Mouse (Mus musculus) spleen, adult 2 months (tissue): ENCODE measurements around the gene Zscan26. TPM values are rescaled to one million over a fixed set of nuclear protein-coding genes. Genes with fewer than 3 reads are reported as not detected.

Experiments
- DNase-seq, 2 experiments: peaks; one replicate each; pipeline versions ENCODE4 v3.0.0 to v3.0.0-alpha.2; 2012 to 2021; ENCODE audit warnings: low spot score in 2 of 2, low read depth in 1 of 2
- H3K27ac ChIP-seq: fragments of 200-500 bp; 2 replicates; pipeline ENCODE4 v1.5.1; 2012; ENCODE audit warnings: low read length, inconsistent platforms; ENCODE audit not compliant: insufficient read depth
- H3K27me3 ChIP-seq: fragments of 200-500 bp; 2 replicates; pipeline ENCODE4 v1.6.1; 2012; ENCODE audit warnings: mild to moderate bottlenecking, moderate library complexity, low read length, inconsistent platforms; ENCODE audit not compliant: control insufficient read depth, insufficient read depth
- H3K36me3 ChIP-seq: fragments of 200-500 bp; 2 replicates; pipeline ENCODE4 v1.6.1; 2012; ENCODE audit warnings: mild to moderate bottlenecking, low read length, inconsistent platforms; ENCODE audit not compliant: control insufficient read depth, insufficient read depth
- H3K4me1 ChIP-seq: fragments of 200-500 bp; 2 replicates; pipeline ENCODE4 v1.6.1; 2011; ENCODE audit warnings: inconsistent platforms; ENCODE audit not compliant: control insufficient read depth, insufficient read depth, insufficient read length
- H3K4me3 ChIP-seq: fragments of 200-500 bp; 2 replicates; pipeline ENCODE4 v1.5.1; 2011; ENCODE audit warnings: mild to moderate bottlenecking, inconsistent platforms; ENCODE audit not compliant: insufficient read depth, insufficient read length; ENCODE audit errors: extremely low read depth
- CTCF ChIP-seq: fragments of 200-500 bp; IDR thresholded peaks from 2 replicates; pipeline ENCODE4 v1.5.1; 2011; ENCODE audit warnings: mild to moderate bottlenecking, inconsistent platforms; ENCODE audit not compliant: insufficient read depth, insufficient read length, insufficient replicate concordance; ENCODE audit errors: extremely low read depth
- POLR2A ChIP-seq: fragments of 200-500 bp; IDR thresholded peaks from 2 replicates; pipeline ENCODE4 v1.6.1; 2011; ENCODE audit warnings: low read depth, low read length, inconsistent platforms
- WGBS: fragments of 180-500 bp; shearing (Covaris S2); methylation state at CpG from one replicate; pipeline ENCODE4 v1.1.7; 2018; 5-methylcytosine and 5-hydroxymethylcytosine counted together
- polyA plus RNA-seq: library from polyadenylated mRNA; depleted of rRNA; stranded (reverse); fragments of >200 nt; gene quantifications from 2 replicates; pipeline ENCODE4 v1.2.3, GENCODE M21; 2012

Gene Zscan26
- polyA plus RNA-seq, 1 experiment = 8.5 TPM

DNA sequence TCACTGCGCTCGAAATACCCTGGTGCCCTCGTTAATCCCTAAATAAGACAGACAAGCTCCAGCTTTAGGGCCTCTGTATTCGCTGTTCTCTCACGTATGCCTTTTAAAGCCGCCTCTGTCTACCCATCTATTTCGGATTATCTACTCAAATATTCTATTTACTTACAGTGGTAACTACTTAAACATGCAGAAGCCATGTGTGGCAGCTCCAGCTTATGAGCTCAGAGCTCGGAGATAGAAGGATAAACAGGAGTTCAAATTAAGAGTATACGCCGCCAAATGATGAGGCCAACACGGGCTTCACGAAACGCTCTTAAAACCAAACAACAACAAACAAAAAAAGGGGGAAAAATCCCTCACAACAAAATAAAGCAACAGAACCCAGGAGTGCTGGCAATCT lies 488 bp downstream of the Zscan26 start:
- H3K27ac ChIP-seq = no peak overlapping the region
- TF ChIP-seq POLR2A = no peak
- no peak for TF ChIP-seq CTCF
- DNase-seq = no peak
- 0 out of 2 replicates have a peak, but pooled peaks cover 2% of the 10 kb centered on the region for H3K4me1 ChIP-seq
- no peaks in the 10 kb centered on the region for H3K27me3 ChIP-seq
- 5% methylated on average over 13 of the region's 13 CpGs for WGBS
- H3K4me3 ChIP-seq = peak overlapping the region; percentile 92
- peaks cover 11% of the 10 kb centered on the region for H3K36me3 ChIP-seq

DNA sequence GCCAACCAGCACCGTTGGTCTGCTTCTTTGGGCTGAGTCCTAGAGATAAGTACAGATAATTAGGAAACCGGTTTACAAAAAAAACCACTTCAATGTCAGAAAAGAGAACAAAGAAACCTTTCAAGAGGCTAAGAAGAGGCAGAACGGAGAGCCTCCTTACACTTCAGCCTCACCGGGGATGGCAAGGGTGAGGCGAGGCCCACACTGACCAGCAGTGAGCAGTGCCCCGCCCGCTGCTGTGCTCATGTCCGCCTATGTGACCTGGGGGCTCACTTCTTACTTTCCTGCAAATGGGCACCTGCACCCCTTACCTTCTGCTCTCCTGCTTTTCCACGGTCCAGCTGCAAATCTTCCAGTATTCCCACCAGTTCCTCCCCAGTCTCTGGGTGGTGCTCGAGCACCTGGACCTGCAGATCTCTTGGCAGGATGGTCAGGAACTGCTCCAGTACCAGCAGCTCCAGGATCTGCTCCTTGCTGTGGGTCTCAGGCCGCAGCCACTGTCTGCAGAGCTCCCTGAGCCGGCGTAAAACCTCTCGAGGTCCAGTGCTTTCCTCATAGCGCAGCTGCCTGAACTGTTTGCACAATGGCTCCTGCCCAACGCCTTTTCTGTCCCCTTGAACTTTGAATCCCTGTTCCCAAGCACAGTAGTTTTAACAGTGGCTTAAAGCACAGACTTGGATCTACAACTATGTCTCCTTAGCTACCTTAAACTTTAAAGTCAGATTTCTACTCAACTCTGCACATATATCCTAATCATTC lies 5.5 kb downstream of the Zscan26 start:
- Histone ChIP-seq H3K27me3 (no peaks in the 10 kb centered on the region), H3K4me1 (0 out of 2 replicates have a peak, but pooled peaks cover 2% of the 10 kb centered on the region), H3K4me3 (no peak overlapping the region), H3K36me3 (peaks cover 33% of the 10 kb centered on the region), H3K27ac (no peak overlapping the region)
- TF ChIP-seq POLR2A (no peak), CTCF (no peak)
- 89% methylated on average over 16 of the region's 16 CpGs for WGBS
- DNase-seq = no peak

DNA sequence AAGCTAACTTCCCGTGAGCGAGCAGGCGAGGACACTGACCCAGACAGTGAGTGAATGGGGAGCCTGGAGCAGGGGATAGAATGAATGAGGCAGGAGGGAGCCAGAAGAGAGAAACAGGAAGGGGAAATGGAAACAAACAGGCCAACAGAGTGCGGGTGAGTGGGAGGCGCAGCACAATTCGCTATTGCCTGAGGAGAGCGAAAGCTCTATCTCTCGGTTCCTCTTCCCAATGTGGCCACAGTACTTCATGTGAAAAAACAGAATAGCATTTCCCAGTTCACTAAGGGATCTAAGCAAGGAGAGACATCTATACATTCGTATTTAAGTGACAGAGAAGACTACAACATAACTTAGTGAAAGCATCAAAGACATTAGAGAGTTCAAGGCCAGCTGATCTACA lies 6.7 kb downstream of the Zscan26 start:
- no peak overlapping the region for H3K27ac ChIP-seq
- 85% methylated on average over 9 of the region's 9 CpGs for WGBS
- H3K4me1 ChIP-seq = no peaks in the 10 kb centered on the region
- no peak for TF ChIP-seq CTCF
- no peak for TF ChIP-seq POLR2A
- no peak for DNase-seq
- no peak overlapping the region for H3K4me3 ChIP-seq
- peaks cover 33% of the 10 kb centered on the region for H3K36me3 ChIP-seq
- H3K27me3 ChIP-seq = no peaks in the 10 kb centered on the region

DNA sequence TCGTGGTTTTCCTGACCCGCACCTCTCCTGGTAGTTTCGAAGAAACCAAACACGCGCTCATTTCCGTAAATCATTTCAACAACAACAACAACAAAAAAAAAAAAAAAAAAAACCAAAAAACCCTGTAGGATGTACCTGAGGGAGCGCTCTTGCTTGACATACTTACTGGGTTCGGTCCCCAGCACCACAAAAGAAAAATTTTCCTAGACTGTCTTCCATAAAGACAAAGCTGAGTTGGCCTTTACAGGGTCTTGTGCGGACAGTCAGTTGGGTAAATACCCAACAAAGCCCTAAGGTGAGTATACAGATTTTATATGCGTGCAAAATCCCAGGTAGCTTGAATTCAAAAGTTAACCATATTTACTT lies 12.3 kb downstream of the Zscan26 start:
- Histone ChIP-seq H3K27ac (peak overlapping the region; percentile 0; the same call in 1 of the 2 replicates), H3K36me3 (peaks cover 14% of the 10 kb centered on the region), H3K27me3 (no peaks in the 10 kb centered on the region), H3K4me3 (peak overlapping the region; percentile 73), H3K4me1 (no peaks in the 10 kb centered on the region)
- TF ChIP-seq CTCF (no peak), POLR2A (no peak)
- 34% methylated on average over 10 of the region's 10 CpGs for WGBS
- no peak for DNase-seq

DNA sequence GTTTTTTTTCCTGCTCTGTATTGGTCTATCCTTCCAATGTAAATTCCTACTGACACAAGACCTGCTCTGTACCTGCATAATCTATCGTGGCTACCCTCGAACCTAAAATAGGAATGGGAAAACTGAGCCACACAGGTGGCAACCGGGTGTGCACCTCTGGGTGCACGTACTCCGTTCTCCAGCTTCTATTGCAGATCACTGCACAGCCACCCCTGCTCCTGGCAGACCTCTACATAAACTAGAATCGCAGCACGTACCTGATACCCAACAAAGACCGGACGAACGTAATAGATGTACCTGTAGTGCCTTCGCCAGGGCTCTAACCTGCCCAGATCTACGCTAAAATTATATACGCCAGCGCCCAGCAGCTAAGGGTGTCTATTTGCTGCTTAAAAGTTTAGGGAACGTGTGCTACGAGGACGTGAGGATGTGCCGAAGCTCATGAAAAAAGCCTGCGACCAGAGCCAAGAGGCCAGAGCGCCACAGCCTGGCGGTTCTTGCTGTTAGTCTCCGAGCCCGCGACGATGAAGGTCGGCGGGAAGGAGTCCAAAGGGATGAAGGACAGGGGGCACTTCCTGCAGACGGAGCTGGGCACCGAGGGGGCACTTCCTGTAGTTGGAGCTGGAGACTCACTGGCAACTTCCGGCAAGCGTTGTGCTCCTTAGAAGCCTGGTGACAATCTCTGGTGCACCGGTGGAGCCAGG lies 12.9 kb downstream of the Zscan26 start, which contains the start of gene Pgbd1:
Gene Pgbd1, minus strand, starts transcription at position 556 of the 704 bp plus-strand sequence.
- Histone ChIP-seq H3K27me3 (no peaks in the 10 kb centered on the region), H3K4me3 (peak within 1 kb of the TSS; percentile 73), H3K4me1 (no peaks in the 10 kb centered on the region), H3K27ac (peak within 1 kb of the TSS; percentile 0; the same call in 1 of the 2 replicates), H3K36me3 (peaks cover 14% of the 10 kb centered on the region)
- TF ChIP-seq CTCF (no peak), POLR2A (no peak)
- 1% methylated on average over 32 of the region's 32 CpGs for WGBS
- peak in 1 of 2 experiments; percentile 18 for DNase-seq

DNA sequence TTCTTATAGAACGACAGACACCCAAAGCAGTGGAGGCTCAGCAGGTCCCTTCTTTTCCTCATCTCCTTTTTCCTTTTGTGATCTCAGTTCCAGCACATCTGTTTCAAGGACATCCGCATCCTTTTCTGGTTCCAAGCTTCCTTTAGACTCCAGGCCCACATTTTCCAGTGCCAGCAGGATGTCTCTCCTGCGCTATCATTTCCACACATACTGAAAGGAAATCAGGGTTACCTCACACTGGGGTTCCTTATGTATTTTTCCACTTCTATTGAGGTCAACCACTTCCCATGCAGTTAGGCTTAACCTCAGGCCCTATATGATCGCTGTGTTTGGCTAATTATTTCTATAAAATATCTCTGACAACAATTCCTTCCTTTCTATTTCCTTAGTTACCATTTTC lies 18.1 kb downstream of the Zscan26 start:
- H3K4me1 ChIP-seq = no peaks in the 10 kb centered on the region
- WGBS = 78% methylated on average over 4 of the region's 4 CpGs
- no peak for DNase-seq
- no peaks in the 10 kb centered on the region for H3K36me3 ChIP-seq
- H3K4me3 ChIP-seq = no peak overlapping the region
- H3K27ac ChIP-seq = no peak overlapping the region
- no peaks in the 10 kb centered on the region for H3K27me3 ChIP-seq
- TF ChIP-seq POLR2A (no peak), CTCF (no peak)
